Mouse (Mus musculus) MEL (cell line): ENCODE results near the gene Lamb3. TPM values are rescaled to one million over a fixed set of nuclear protein-coding genes. Genes with fewer than 3 reads are reported as not detected.

ENCODE experiments used
- DNase-seq: peaks from one replicate; pipeline ENCODE4 v3.0.0; 2011; ENCODE audit warnings: low read depth, low spot score
- H3K27ac ChIP-seq: 2 replicates; pipeline ENCODE4 v1.5.1; 2012; ENCODE audit warnings: low read depth, mild to moderate bottlenecking, control low read depth, low read length, moderate library complexity; ENCODE audit not compliant: control insufficient read depth
- H3K27me3 ChIP-seq, 2 experiments: fragments of 150-350 bp in 1 of 2; sonication (generic) in 1 of 2; 2 replicates each; pipeline ENCODE4 v1.6.1; 2012; ENCODE audit warnings: low read length in 2 of 2, mild to moderate bottlenecking in 2 of 2, improper control_type of control experiment in 1 of 2, moderate library complexity in 1 of 2; ENCODE audit not compliant: insufficient read depth in 2 of 2, control insufficient read depth in 1 of 2
- H3K36me3 ChIP-seq, 2 experiments: 2 replicates each; pipeline ENCODE4 v1.6.1; 2012 to 2014; ENCODE audit warnings: low read length in 2 of 2, improper control_type of control experiment in 1 of 2, inconsistent platforms in 1 of 2, mild to moderate bottlenecking in 1 of 2; ENCODE audit not compliant: insufficient read depth in 2 of 2, control insufficient read depth in 1 of 2
- H3K4me1 ChIP-seq, 2 experiments: fragments of 150-350 bp in 1 of 2; sonication (generic) in 1 of 2; 2 replicates each; pipeline ENCODE4 v1.6.1; 2012; ENCODE audit warnings: low read length in 2 of 2, improper control_type of control experiment in 1 of 2, mild to moderate bottlenecking in 1 of 2; ENCODE audit not compliant: insufficient read depth in 2 of 2, control insufficient read depth in 1 of 2
- H3K4me3 ChIP-seq, 2 experiments: fragments of 150-350 bp in 1 of 2; sonication (generic) in 1 of 2; 2 replicates each; pipeline ENCODE4 v1.5.1; 2012; ENCODE audit warnings: low read depth in 2 of 2, low read length in 2 of 2, mild to moderate bottlenecking in 2 of 2, moderate library complexity in 2 of 2, control low read depth in 1 of 2, improper control_type of control experiment in 1 of 2; ENCODE audit not compliant: control insufficient read depth in 1 of 2, insufficient read depth in 1 of 2
- H3K79me2 ChIP-seq: 2 replicates; pipeline ENCODE4 v1.6.1; 2012; ENCODE audit warnings: mild to moderate bottlenecking, low read length, moderate library complexity; ENCODE audit not compliant: control insufficient read depth, poor library complexity, insufficient read depth
- H3K9ac ChIP-seq: 2 replicates; pipeline ENCODE4 v1.6.1; 2012; ENCODE audit warnings: low read depth, mild to moderate bottlenecking, control low read depth, low read length, moderate library complexity; ENCODE audit not compliant: control insufficient read depth, poor library complexity, severe bottlenecking
- H3K9me3 ChIP-seq: fragments of 150-350 bp; sonication (generic); replicated peaks from 2 replicates; pipeline ENCODE4 v1.6.1; 2012; ENCODE audit warnings: mild to moderate bottlenecking, low read length, improper control_type of control experiment, moderate library complexity; ENCODE audit not compliant: insufficient read depth
- BHLHE40 ChIP-seq: IDR thresholded peaks from 2 replicates; pipeline ENCODE4 v1.6.1; 2012; ENCODE audit warnings: low read depth, mild to moderate bottlenecking, inconsistent platforms, low read length, improper control_type of control experiment, borderline replicate concordance
- CHD1 ChIP-seq: IDR thresholded peaks from 2 replicates; pipeline ENCODE4 v1.6.1; 2012; ENCODE audit warnings: low read depth, mild to moderate bottlenecking, inconsistent platforms, low read length, improper control_type of control experiment
- CTCF ChIP-seq, 3 experiments: IDR thresholded peaks in 2 of 3; conservative IDR thresholded peaks in 1 of 3; 2 replicates each; pipeline ENCODE4 v1.5.1; 2011 to 2012; ENCODE audit warnings: low read length in 3 of 3, low read depth in 2 of 3, mild to moderate bottlenecking in 2 of 3, improper control_type of control experiment in 1 of 3, inconsistent platforms in 1 of 3, mixed read lengths in 1 of 3, moderate library complexity in 1 of 3; ENCODE audit not compliant: control insufficient read depth in 1 of 3, insufficient read depth in 1 of 3, poor library complexity in 1 of 3, severe bottlenecking in 1 of 3
- E2F4 ChIP-seq: IDR thresholded peaks from 2 replicates; pipeline ENCODE4 v1.6.1; 2011; ENCODE audit warnings: low read depth, low read length, improper control_type of control experiment, borderline replicate concordance
- ELF1 ChIP-seq: IDR thresholded peaks from 2 replicates; pipeline ENCODE4 v1.6.1; 2014; ENCODE audit warnings: low read depth, mild to moderate bottlenecking, inconsistent platforms, low read length, improper control_type of control experiment, moderate library complexity
- ETS1 ChIP-seq: IDR thresholded peaks from 2 replicates; pipeline ENCODE4 v1.6.1; 2012; ENCODE audit warnings: low read depth, mild to moderate bottlenecking, inconsistent platforms, low read length, improper control_type of control experiment, moderate library complexity
- GABPA ChIP-seq: IDR thresholded peaks from 2 replicates; pipeline ENCODE4 v1.6.1; 2012; ENCODE audit warnings: low read depth, mild to moderate bottlenecking, inconsistent platforms, low read length, improper control_type of control experiment, moderate library complexity
- MAX ChIP-seq: IDR thresholded peaks from 2 replicates; pipeline ENCODE4 v1.6.1; 2011; ENCODE audit warnings: low read length, improper control_type of control experiment
- MAZ ChIP-seq: IDR thresholded peaks from 2 replicates; pipeline ENCODE4 v1.6.1; 2012; ENCODE audit warnings: low read depth, mild to moderate bottlenecking, inconsistent platforms, low read length, improper control_type of control experiment
- MEF2A ChIP-seq: IDR thresholded peaks from 2 replicates; pipeline ENCODE4 v1.6.1; 2014; ENCODE audit warnings: low read depth, mild to moderate bottlenecking, inconsistent platforms, low read length, improper control_type of control experiment; ENCODE audit not compliant: poor library complexity, insufficient replicate concordance, severe bottlenecking; ENCODE audit errors: extremely low read depth
- MXI1 ChIP-seq: IDR thresholded peaks from 2 replicates; pipeline ENCODE4 v1.6.1; 2011; ENCODE audit warnings: mild to moderate bottlenecking, low read depth, low read length, improper control_type of control experiment
- MYC ChIP-seq: IDR thresholded peaks from 2 replicates; pipeline ENCODE4 v1.6.1; 2011; ENCODE audit warnings: low read depth, mild to moderate bottlenecking, low read length, improper control_type of control experiment, moderate library complexity
- NELFE ChIP-seq: IDR thresholded peaks from 2 replicates; pipeline ENCODE4 v1.6.1; 2011; ENCODE audit warnings: low read depth, low read length, improper control_type of control experiment
- NRF1 ChIP-seq: IDR thresholded peaks from 2 replicates; pipeline ENCODE4 v1.6.1; 2014; ENCODE audit warnings: low read depth, mild to moderate bottlenecking, inconsistent platforms, low read length, improper control_type of control experiment, moderate library complexity; ENCODE audit not compliant: poor library complexity, insufficient read depth, severe bottlenecking
- POLR2A ChIP-seq, 2 experiments: IDR thresholded peaks; 2 replicates each; pipeline ENCODE4 v1.6.1; 2011 to 2012; ENCODE audit warnings: low read length in 2 of 2, mild to moderate bottlenecking in 2 of 2, control low read depth in 1 of 2, improper control_type of control experiment in 1 of 2, low read depth in 1 of 2, moderate library complexity in 1 of 2; ENCODE audit not compliant: control insufficient read depth in 1 of 2, insufficient read depth in 1 of 2, poor library complexity in 1 of 2
- POLR2AphosphoS2 ChIP-seq: IDR thresholded peaks from 2 replicates; pipeline ENCODE4 v1.6.1; 2011; ENCODE audit warnings: low read length, improper control_type of control experiment
- POLR2AphosphoS5 ChIP-seq: IDR thresholded peaks from 2 replicates; pipeline ENCODE4 v1.6.1; 2012; ENCODE audit warnings: low read depth, borderline replicate concordance, mild to moderate bottlenecking, inconsistent platforms, low read length, moderate library complexity, mixed read lengths
- RCOR1 ChIP-seq: IDR thresholded peaks from 2 replicates; pipeline ENCODE4 v1.6.1; 2012; ENCODE audit warnings: low read depth, mild to moderate bottlenecking, inconsistent platforms, low read length, improper control_type of control experiment
- SIN3A ChIP-seq: IDR thresholded peaks from 2 replicates; pipeline ENCODE4 v1.6.1; 2012; ENCODE audit warnings: low read length, improper control_type of control experiment, inconsistent platforms
- TAL1 ChIP-seq: IDR thresholded peaks from 2 replicates; pipeline ENCODE4 v1.6.1; 2012; ENCODE audit warnings: mild to moderate bottlenecking, inconsistent platforms, low read length, moderate library complexity, mixed read lengths
- TBP ChIP-seq: IDR thresholded peaks from 2 replicates; pipeline ENCODE4 v1.8.0; 2011; ENCODE audit warnings: low read depth, low read length, improper control_type of control experiment
- TCF12 ChIP-seq: IDR thresholded peaks from 2 replicates; pipeline ENCODE4 v1.6.1; 2014; ENCODE audit warnings: low read depth, mild to moderate bottlenecking, inconsistent platforms, low read length, improper control_type of control experiment, moderate library complexity
- USF1 ChIP-seq: IDR thresholded peaks from 2 replicates; pipeline ENCODE4 v1.6.1; 2014; ENCODE audit warnings: low read depth, mild to moderate bottlenecking, inconsistent platforms, low read length, improper control_type of control experiment, moderate library complexity
- USF2 ChIP-seq, 2 experiments: IDR thresholded peaks; 2 replicates each; pipeline ENCODE4 v1.6.1; 2011 to 2012; ENCODE audit warnings: improper control_type of control experiment in 2 of 2, low read length in 2 of 2, borderline replicate concordance in 1 of 2, inconsistent platforms in 1 of 2, low read depth in 1 of 2, mild to moderate bottlenecking in 1 of 2; ENCODE audit not compliant: insufficient read depth in 1 of 2
- ZKSCAN1 ChIP-seq: IDR thresholded peaks from 2 replicates; pipeline ENCODE4 v1.6.1; 2012; ENCODE audit warnings: low read depth, mild to moderate bottlenecking, inconsistent platforms, low read length, improper control_type of control experiment, moderate library complexity
- polyA plus RNA-seq, 2 experiments: library from polyadenylated mRNA; stranded (reverse) in 1 of 2; unstranded in 1 of 2; fragments of >175 nt in 1 of 2; fragments of >200 nt in 1 of 2; gene quantifications; 2 replicates each; pipeline versions ENCODE4 v1.2.1 to v1.2.4; 2012; ENCODE audit warnings: low replicate concordance in 2 of 2, low read depth in 1 of 2; ENCODE audit not compliant: insufficient read length in 2 of 2, insufficient read depth in 1 of 2, missing spikeins in 1 of 2
- total RNA-seq: library from RNA; depleted of rRNA; stranded (reverse); fragments of 300-350 nt; gene quantifications from 2 replicates; pipeline ENCODE4 v1.2.3, GENCODE M21; 2012

The Lamb3 gene
- total and polyA plus RNA-seq, 3 experiments, result 0.03 to 0.35 TPM; not detected in 1

- Histone ChIP-seq H3K27me3 (no peaks in the 10 kb centered on the region), H3K4me3 (no peak overlapping the region), H3K36me3 (no peaks in the 10 kb centered on the region), H3K4me1 (no peaks in the 10 kb centered on the region), H3K79me2 (no peaks in the 10 kb centered on the region), H3K9ac (no peak overlapping the region), H3K9me3 (no peaks in the 10 kb centered on the region), H3K27ac (no peak overlapping the region)
- no peak for TF ChIP-seq BHLHE40
- no peak for DNase-seq
These were observed 173.4 kb downstream of the Lamb3 start for GRCm38 (mm10) chr1:193380877-193381276.

- Histone ChIP-seq H3K27me3 (no peaks in the 10 kb centered on the region), H3K4me3 (no peak overlapping the region), H3K79me2 (no peaks in the 10 kb centered on the region), H3K27ac (no peak overlapping the region), H3K36me3 (no peaks in the 10 kb centered on the region), H3K9ac (no peak overlapping the region), H3K9me3 (no peaks in the 10 kb centered on the region), H3K4me1 (no peaks in the 10 kb centered on the region)
- no peak for DNase-seq
- TF ChIP-seq CTCF (IDR thresholded peaks at IDR 0.05 in 2 of 3, conservative IDR thresholded peaks at IDR 0.05 in 1 of 3; ENCODE audit: control insufficient read depth in 1 of 3, insufficient read depth in 1 of 3, low read depth in 2 of 3, low read length in 3 of 3, poor library complexity in 1 of 3, severe bottlenecking in 1 of 3) (no peak), POLR2AphosphoS5 (no peak), GABPA (no peak), NRF1 (no peak), USF1 (no peak), POLR2A (IDR thresholded peaks at IDR 0.05; ENCODE audit: control insufficient read depth in 1 of 2, insufficient read depth in 1 of 2, low read depth in 1 of 2, low read length in 2 of 2, poor library complexity in 1 of 2) (no peak), MAX (no peak), CHD1 (no peak)
These were observed 174.3 kb downstream of the Lamb3 start for GRCm38 (mm10) chr1:193381597-193382404.

- no peaks in the 10 kb centered on the region for H3K9me3 ChIP-seq
- no peak overlapping the region for H3K27ac ChIP-seq
- no peak overlapping the region for H3K4me3 ChIP-seq
- H3K4me1 ChIP-seq, result no peaks in the 10 kb centered on the region
- no peak overlapping the region for H3K9ac ChIP-seq
- no peak for TF ChIP-seq CHD1
- no peak for TF ChIP-seq TCF12
- TF ChIP-seq USF2 (IDR thresholded peaks at IDR 0.05; ENCODE audit: borderline replicate concordance in 1 of 2, insufficient read depth in 1 of 2, low read depth in 1 of 2, low read length in 2 of 2), result no peak
- TF ChIP-seq SIN3A, result no peak
- TF ChIP-seq MEF2A, result no peak
- no peak for TF ChIP-seq POLR2A (IDR thresholded peaks at IDR 0.05; ENCODE audit: control insufficient read depth in 1 of 2, insufficient read depth in 1 of 2, low read depth in 1 of 2, low read length in 2 of 2, poor library complexity in 1 of 2)
- no peak for TF ChIP-seq NELFE
- TF ChIP-seq E2F4, result no peak
- TF ChIP-seq TAL1, result no peak
- TF ChIP-seq RCOR1, result no peak
- no peak for TF ChIP-seq ETS1
- no peak for TF ChIP-seq MXI1
- TF ChIP-seq MAZ, result no peak
- no peak for TF ChIP-seq MYC
- TF ChIP-seq TBP, result no peak
- no peak for TF ChIP-seq ELF1
- no peak for TF ChIP-seq POLR2AphosphoS2
- no peak for TF ChIP-seq ZKSCAN1
- DNase-seq, result no peak
- no peaks in the 10 kb centered on the region for H3K79me2 ChIP-seq
- no peaks in the 10 kb centered on the region for H3K27me3 ChIP-seq
- no peaks in the 10 kb centered on the region for H3K36me3 ChIP-seq
These were observed 174.9 kb downstream of the Lamb3 start for GRCm38 (mm10) chr1:193382435-193382834.
